Mouse (Mus musculus) retina, adult 2 months (tissue): ENCODE measurements around the gene Sel1l3.

Source experiments
- DNase-seq: peaks from one replicate; pipeline ENCODE4 v3.0.0-alpha.2; 2012; ENCODE audit warnings: low read depth, low spot score

Gene Sel1l3

GRCm38 (mm10) chr5:53212782-53213710 is 681 bp downstream of the Sel1l3 start:
- no peak for DNase-seq

GRCm38 (mm10) chr5:53212087-53212781 is 1.5 kb downstream of the Sel1l3 start:
- no peak for DNase-seq

- no peak for DNase-seq
These were observed 2.5 kb downstream of the Sel1l3 start for GRCm38 (mm10) chr5:53211241-53211640.

- DNase-seq, result no peak
These were observed 3.2 kb downstream of the Sel1l3 start for GRCm38 (mm10) chr5:53210481-53210880.

GRCm38 (mm10) chr5:53209773-53210172 is 4.0 kb downstream of the Sel1l3 start:
- no peak for DNase-seq

- DNase-seq, result no peak
These were observed 5.0 kb downstream of the Sel1l3 start for GRCm38 (mm10) chr5:53208731-53209130.

- DNase-seq, result no peak
These were observed 7.2 kb downstream of the Sel1l3 start for GRCm38 (mm10) chr5:53206575-53206974.

- no peak for DNase-seq
These were observed 11.0 kb downstream of the Sel1l3 start for GRCm38 (mm10) chr5:53202748-53203147.

- no peak for DNase-seq
These were observed 12.9 kb downstream of the Sel1l3 start for GRCm38 (mm10) chr5:53200825-53201224.

GRCm38 (mm10) chr5:53198408-53198807 is 15.3 kb downstream of the Sel1l3 start:
- DNase-seq, result no peak

- no peak for DNase-seq
These were observed 17.2 kb downstream of the Sel1l3 start for GRCm38 (mm10) chr5:53196387-53197088.

GRCm38 (mm10) chr5:53194841-53195240 is 18.9 kb downstream of the Sel1l3 start:
- DNase-seq, result no peak

GRCm38 (mm10) chr5:53194421-53194820 is 19.3 kb downstream of the Sel1l3 start:
- no peak for DNase-seq

- DNase-seq, result no peak
These were observed 20.4 kb downstream of the Sel1l3 start for GRCm38 (mm10) chr5:53193092-53194030.

GRCm38 (mm10) chr5:53188608-53189007 is 25.1 kb downstream of the Sel1l3 start:
- no peak for DNase-seq

- DNase-seq, result no peak
These were observed 26.5 kb downstream of the Sel1l3 start for GRCm38 (mm10) chr5:53187245-53187644.

GRCm38 (mm10) chr5:53185803-53186202 is 27.9 kb downstream of the Sel1l3 start:
- DNase-seq, result no peak

GRCm38 (mm10) chr5:53179965-53180364 is 33.8 kb downstream of the Sel1l3 start:
- no peak for DNase-seq

GRCm38 (mm10) chr5:53176703-53177102 is 37.0 kb downstream of the Sel1l3 start:
- no peak for DNase-seq

- no peak for DNase-seq
These were observed 37.7 kb downstream of the Sel1l3 start for GRCm38 (mm10) chr5:53176075-53176474.

- DNase-seq, result no peak
These were observed 38.5 kb downstream of the Sel1l3 start for GRCm38 (mm10) chr5:53175195-53175594.
